Mouse (Mus musculus) T-cell, adult 66 days (primary cell): ENCODE results near the gene Adam29. TPM values are rescaled to one million over a fixed set of nuclear protein-coding genes. Genes with fewer than 3 reads are reported as not detected.

ENCODE experiments used
- total RNA-seq, 2 experiments: library from RNA; stranded (reverse); gene quantifications; 3 replicates in 1 of 2; 4 replicates in 1 of 2; pipeline ENCODE4 v1.2.4; 2023

Adam29 gene
- not detected for total RNA-seq

DNA sequence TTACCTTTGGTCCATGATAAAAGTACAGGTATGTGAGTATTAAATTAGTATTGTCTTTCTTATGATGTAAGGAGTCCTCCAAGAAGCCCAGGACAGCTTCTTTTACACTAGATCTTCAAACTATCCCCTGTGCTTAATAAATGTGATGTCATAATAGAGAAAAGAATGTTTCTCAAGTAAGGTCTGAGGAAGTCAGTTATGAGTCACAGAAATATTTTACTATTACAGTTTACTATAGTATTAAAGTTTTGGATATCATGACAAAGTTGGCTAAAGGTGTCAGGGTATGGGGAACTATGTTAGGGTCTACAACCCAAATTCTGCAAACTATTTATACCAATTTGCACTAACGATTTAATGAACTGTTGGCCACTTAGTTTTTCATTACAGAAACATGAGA is at the start of gene Adam29:
Gene Adam29, minus strand, starts transcription at position 101 of the 400 bp plus-strand sequence.

DNA sequence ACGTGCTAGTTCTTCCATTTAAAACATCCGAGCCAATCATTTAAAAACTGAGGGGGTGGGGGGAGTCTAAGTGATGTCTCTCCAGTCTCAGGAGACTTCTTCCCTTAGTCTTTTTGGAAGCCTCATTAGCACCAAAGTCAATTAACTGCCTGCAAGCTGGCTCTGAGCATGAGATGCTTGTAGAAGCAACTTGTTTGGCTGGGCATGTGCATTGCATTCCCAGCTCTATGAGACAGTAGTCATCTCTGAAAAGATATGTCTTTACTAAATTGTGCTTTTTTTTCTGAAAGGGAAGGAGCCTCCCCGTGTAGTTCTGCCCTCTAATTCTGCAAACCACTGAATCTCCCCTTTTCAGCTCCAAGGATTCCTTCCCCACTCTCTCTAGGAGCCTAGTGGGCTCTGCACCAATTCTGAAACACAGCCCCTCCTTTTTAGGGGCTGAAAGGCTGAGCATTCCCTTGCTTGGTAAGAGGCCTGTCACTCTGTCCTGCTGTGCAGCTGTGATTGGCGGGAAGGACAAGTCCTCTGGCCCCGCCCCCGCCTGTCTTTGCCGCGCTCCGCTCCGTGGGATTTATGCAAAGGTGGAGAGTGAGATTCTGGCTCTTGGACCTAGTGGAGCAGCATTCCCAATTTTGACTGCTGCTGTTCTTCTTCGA is 33.2 kb upstream of the Adam29 start, which contains the start of gene Glra3:
Gene Glra3, plus strand, starts transcription at position 591 of the 656 bp plus-strand sequence.

Other genes starting within 250 kb of the Adam29 start
- gene Glra3, start 33.5 kb upstream of the Adam29 start, total RNA-seq, result not detected